Mouse (Mus musculus) thymus, adult 2 months (tissue): ENCODE measurements around the gene Ifna4.

Experiments used
- CTCF ChIP-seq: fragments of 200-500 bp; IDR thresholded peaks from 2 replicates; pipeline ENCODE4 v1.5.1; 2012; ENCODE audit warnings: mild to moderate bottlenecking, control low read depth, low read length, moderate library complexity, borderline replicate concordance; ENCODE audit not compliant: control insufficient read depth, poor library complexity, insufficient read depth; ENCODE audit errors: extremely low read depth
- POLR2A ChIP-seq: fragments of 200-500 bp; IDR thresholded peaks from 2 replicates; pipeline ENCODE4 v1.6.1; 2012; ENCODE audit warnings: mild to moderate bottlenecking, low read length, control low read depth, moderate library complexity; ENCODE audit not compliant: control insufficient read depth, poor library complexity, insufficient read depth; ENCODE audit errors: extremely low read depth

DNA sequence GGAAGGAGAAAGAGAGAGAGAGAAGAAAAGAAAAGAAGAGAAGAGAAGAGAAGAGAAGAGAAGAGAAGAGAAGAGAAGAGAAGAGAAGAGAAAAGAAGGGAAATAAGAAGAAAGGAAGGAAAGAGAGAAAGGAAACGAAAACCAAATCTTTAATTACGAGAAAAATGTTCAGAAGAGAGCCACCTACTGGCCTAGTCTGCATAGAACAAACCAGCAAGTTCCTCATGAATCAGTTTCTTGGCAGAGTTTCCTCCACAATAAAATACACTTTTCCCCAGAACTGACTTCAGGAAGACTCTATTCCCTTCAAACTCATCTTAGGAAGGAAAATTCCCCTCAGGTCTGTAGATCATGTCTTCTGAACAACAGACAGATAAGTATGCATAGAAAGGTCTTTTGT lies 3.7 kb downstream of the Ifna4 start:
- TF ChIP-seq CTCF (no peak), POLR2A (no peak)
